Mouse (Mus musculus): ENCODE measurements around the gene BC049715. TPM values are rescaled to one million over a fixed set of nuclear protein-coding genes. Genes with fewer than 3 reads are reported as not detected.
"Not testable (repeated sequence)": the region's sequence is repeated elsewhere in the genome, so short reads cannot be mapped to it uniquely, and the experiment has no call there.

The BC049715 gene
- polyA plus RNA-seq, 1 experiment from 2014 or later: 1.0 TPM

DNA sequence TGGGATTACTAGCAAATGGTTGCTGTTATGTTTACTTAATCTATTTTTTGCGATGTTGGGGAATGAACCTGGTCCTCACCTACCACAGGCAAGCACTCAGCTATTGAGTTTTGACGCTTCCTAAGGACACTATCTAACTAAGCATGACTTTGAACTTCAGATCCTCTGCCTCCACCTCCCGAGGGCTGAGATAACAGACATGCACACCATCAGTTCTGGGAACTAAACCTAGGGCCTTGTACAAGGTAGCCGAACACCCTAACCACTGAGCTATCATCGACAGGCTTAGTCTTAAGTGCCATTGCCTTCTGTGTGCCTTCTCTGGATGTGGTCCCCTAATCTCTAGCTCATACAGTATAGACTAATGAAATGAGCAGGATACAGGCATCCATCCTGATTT lies 37.9 kb downstream of the BC049715 start:
- H3K4me1 ChIP-seq (ENCODE audit: control insufficient read depth, insufficient read depth, low read depth, low read length): no peaks in the 10 kb centered on the region
- H3K27ac ChIP-seq (ENCODE audit: low read depth, low read length): no peak overlapping the region
- no peaks in the 10 kb centered on the region for H3K9me3 ChIP-seq (ENCODE audit: control insufficient read depth, low read length)
- H3K4me3 ChIP-seq (ENCODE audit: low read length): no peak overlapping the region
- no peak overlapping the region for H3K4me2 ChIP-seq (ENCODE audit: low read length)
- no peak for ATAC-seq
- H3K36me3 ChIP-seq (ENCODE audit: control insufficient read depth, insufficient read depth, low read length): no peaks in the 10 kb centered on the region
- no peak overlapping the region for H3K9ac ChIP-seq (ENCODE audit: low read depth, low read length)
- H3K27me3 ChIP-seq (replicated peaks; ENCODE audit: control insufficient read depth, insufficient read depth, low read length): no peaks in the 10 kb centered on the region
- 92% methylated on average over 5 of the region's 5 CpGs for WGBS

- no peaks in the 10 kb centered on the region for H3K4me1 ChIP-seq (ENCODE audit: control insufficient read depth, insufficient read depth, low read depth, low read length)
- H3K27me3 ChIP-seq (replicated peaks; ENCODE audit: control insufficient read depth, insufficient read depth, low read length): no peaks in the 10 kb centered on the region
- no peak overlapping the region for H3K4me2 ChIP-seq (ENCODE audit: low read length)
- H3K36me3 ChIP-seq (ENCODE audit: control insufficient read depth, insufficient read depth, low read length): no peaks in the 10 kb centered on the region
- no peaks in the 10 kb centered on the region for H3K9me3 ChIP-seq (ENCODE audit: control insufficient read depth, low read length)
- 82% methylated on average over 4 of the region's 4 CpGs for WGBS
- ATAC-seq: no peak
- no peak overlapping the region for H3K9ac ChIP-seq (ENCODE audit: low read depth, low read length)
- H3K4me3 ChIP-seq (ENCODE audit: low read length): no peak overlapping the region
- H3K27ac ChIP-seq (ENCODE audit: low read depth, low read length): no peak overlapping the region
Observed at GRCm38 (mm10) chr6:136866150-136866549, 38.7 kb downstream of the BC049715 start.

- Histone ChIP-seq H3K27me3 (replicated peaks; ENCODE audit: control insufficient read depth, insufficient read depth, low read length) (no peaks in the 10 kb centered on the region), H3K36me3 (ENCODE audit: control insufficient read depth, insufficient read depth, low read length) (no peaks in the 10 kb centered on the region), H3K4me3 (ENCODE audit: low read length) (no peak overlapping the region), H3K9me3 (ENCODE audit: control insufficient read depth, low read length) (no peaks in the 10 kb centered on the region), H3K9ac (ENCODE audit: low read depth, low read length) (no peak overlapping the region), H3K4me2 (ENCODE audit: low read length) (no peak overlapping the region), H3K4me1 (ENCODE audit: control insufficient read depth, insufficient read depth, low read depth, low read length) (no peaks in the 10 kb centered on the region), H3K27ac (ENCODE audit: low read depth, low read length) (no peak overlapping the region)
- 82% methylated on average over 5 of the region's 5 CpGs for WGBS
- ATAC-seq: no peak
Observed at GRCm38 (mm10) chr6:136868921-136869320, 41.5 kb downstream of the BC049715 start.

GRCm38 (mm10) chr6:136874599-136874998 lies 47.2 kb downstream of the BC049715 start:
- Histone ChIP-seq H3K36me3 (ENCODE audit: control insufficient read depth, insufficient read depth, low read length) (no peaks in the 10 kb centered on the region), H3K27me3 (replicated peaks; ENCODE audit: control insufficient read depth, insufficient read depth, low read length) (no peaks in the 10 kb centered on the region), H3K9ac (ENCODE audit: low read depth, low read length) (no peak overlapping the region), H3K4me2 (ENCODE audit: low read length) (peak overlapping the region; percentile 23), H3K27ac (ENCODE audit: low read depth, low read length) (no peak overlapping the region), H3K4me3 (ENCODE audit: low read length) (no peak overlapping the region), H3K9me3 (ENCODE audit: control insufficient read depth, low read length) (no peaks in the 10 kb centered on the region), H3K4me1 (ENCODE audit: control insufficient read depth, insufficient read depth, low read depth, low read length) (no peaks in the 10 kb centered on the region; the same call in 1 of the 2 replicates)
- WGBS: 38% methylated on average over 8 of the region's 8 CpGs
- no peak for ATAC-seq

- Histone ChIP-seq H3K4me3 (ENCODE audit: low read length) (no peak within 1 kb of the TSS), H3K36me3 (ENCODE audit: control insufficient read depth, insufficient read depth, low read length) (no peaks in the 10 kb centered on the region), H3K27ac (ENCODE audit: low read depth, low read length) (no peak within 1 kb of the TSS), H3K27me3 (replicated peaks; ENCODE audit: control insufficient read depth, insufficient read depth, low read length) (no peaks in the 10 kb centered on the region), H3K9ac (ENCODE audit: low read depth, low read length) (no peak within 1 kb of the TSS), H3K4me2 (ENCODE audit: low read length) (peak within 1 kb of the TSS; percentile 23), H3K4me1 (ENCODE audit: control insufficient read depth, insufficient read depth, low read depth, low read length) (no peaks in the 10 kb centered on the region; the same call in 1 of the 2 replicates), H3K9me3 (ENCODE audit: control insufficient read depth, low read length) (no peaks in the 10 kb centered on the region)
- WGBS: 65% methylated on average over 9 of the region's 9 CpGs
- no peak for ATAC-seq
Observed at GRCm38 (mm10) chr6:136875670-136876069, 48.2 kb downstream of the BC049715 start, which contains the start of gene Mgp. Mgp (minus strand) TSS chr6:136875823.

DNA sequence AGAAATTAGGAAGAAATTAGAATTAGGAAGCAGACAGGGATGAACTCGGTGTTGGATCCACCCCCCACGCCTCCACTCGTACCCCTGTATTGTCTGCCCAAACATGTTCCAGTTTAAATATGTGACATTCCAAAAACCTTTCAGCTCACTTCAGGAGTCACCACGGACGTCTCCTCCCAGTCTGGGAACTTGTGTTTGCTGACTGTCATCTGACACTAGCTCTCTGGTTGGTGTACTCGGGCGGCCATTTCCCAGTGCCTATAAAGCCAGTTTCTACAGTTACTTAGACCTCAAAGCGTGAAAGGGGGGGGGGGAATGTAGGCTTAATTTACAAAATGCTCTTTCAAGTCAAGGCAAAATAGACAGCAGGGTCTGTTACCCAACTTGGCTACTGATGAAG lies 54.3 kb downstream of the BC049715 start:
- ATAC-seq: no peak
- no peak overlapping the region for H3K4me2 ChIP-seq (ENCODE audit: low read length)
- H3K27ac ChIP-seq (ENCODE audit: low read depth, low read length): no peak overlapping the region
- no peaks in the 10 kb centered on the region for H3K4me1 ChIP-seq (ENCODE audit: control insufficient read depth, insufficient read depth, low read depth, low read length)
- H3K27me3 ChIP-seq (replicated peaks; ENCODE audit: control insufficient read depth, insufficient read depth, low read length): no peaks in the 10 kb centered on the region
- no peaks in the 10 kb centered on the region for H3K9me3 ChIP-seq (ENCODE audit: control insufficient read depth, low read length)
- no peak overlapping the region for H3K9ac ChIP-seq (ENCODE audit: low read depth, low read length)
- H3K36me3 ChIP-seq (ENCODE audit: control insufficient read depth, insufficient read depth, low read length): no peaks in the 10 kb centered on the region
- 76% methylated on average over 8 of the region's 8 CpGs for WGBS
- no peak overlapping the region for H3K4me3 ChIP-seq (ENCODE audit: low read length)

GRCm38 (mm10) chr6:136883431-136883915 lies 56.0 kb downstream of the BC049715 start:
- no peaks in the 10 kb centered on the region for H3K27me3 ChIP-seq (replicated peaks; ENCODE audit: control insufficient read depth, insufficient read depth, low read length)
- no peaks in the 10 kb centered on the region for H3K9me3 ChIP-seq (ENCODE audit: control insufficient read depth, low read length)
- H3K4me2 ChIP-seq (ENCODE audit: low read length): no peak overlapping the region
- no peak overlapping the region for H3K4me3 ChIP-seq (ENCODE audit: low read length)
- no peaks in the 10 kb centered on the region for H3K4me1 ChIP-seq (ENCODE audit: control insufficient read depth, insufficient read depth, low read depth, low read length)
- no peak for ATAC-seq
- H3K36me3 ChIP-seq (ENCODE audit: control insufficient read depth, insufficient read depth, low read length): no peaks in the 10 kb centered on the region
- H3K9ac ChIP-seq (ENCODE audit: low read depth, low read length): no peak overlapping the region
- H3K27ac ChIP-seq (ENCODE audit: low read depth, low read length): no peak overlapping the region
- 84% methylated on average over 3 of the region's 3 CpGs for WGBS

DNA sequence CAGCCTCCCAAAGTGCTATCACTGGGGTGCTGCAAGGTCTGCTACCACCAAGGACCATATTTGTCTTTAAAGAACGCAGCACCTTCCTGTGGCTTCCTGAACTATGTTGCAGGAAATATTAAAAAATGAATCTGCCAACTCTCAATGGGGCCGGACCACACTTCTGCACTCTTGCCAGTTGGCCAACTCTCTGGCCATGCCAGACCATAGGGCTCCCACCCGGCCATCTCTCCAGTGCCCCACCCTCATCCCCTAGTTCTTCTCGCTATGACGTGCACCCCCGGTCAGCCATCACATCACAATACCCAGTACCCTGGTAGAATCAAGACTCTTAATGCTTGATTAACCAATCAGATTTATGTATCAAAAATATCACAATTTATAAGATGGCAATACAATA lies 56.5 kb downstream of the BC049715 start:
- Histone ChIP-seq H3K27ac (ENCODE audit: low read depth, low read length) (no peak overlapping the region), H3K27me3 (replicated peaks; ENCODE audit: control insufficient read depth, insufficient read depth, low read length) (no peaks in the 10 kb centered on the region), H3K4me2 (ENCODE audit: low read length) (no peak overlapping the region), H3K4me1 (ENCODE audit: control insufficient read depth, insufficient read depth, low read depth, low read length) (no peaks in the 10 kb centered on the region), H3K9me3 (ENCODE audit: control insufficient read depth, low read length) (no peaks in the 10 kb centered on the region), H3K36me3 (ENCODE audit: control insufficient read depth, insufficient read depth, low read length) (no peaks in the 10 kb centered on the region), H3K9ac (ENCODE audit: low read depth, low read length) (no peak overlapping the region), H3K4me3 (ENCODE audit: low read length) (no peak overlapping the region)
- ATAC-seq: no peak
- 85% methylated on average over 6 of the region's 6 CpGs for WGBS

- not testable (repeated sequence) for H3K27ac ChIP-seq (ENCODE audit: low read depth, low read length); H3K9me3 ChIP-seq (ENCODE audit: control insufficient read depth, low read length); H3K4me3 ChIP-seq (ENCODE audit: low read length); H3K36me3 ChIP-seq (ENCODE audit: control insufficient read depth, insufficient read depth, low read length); ATAC-seq; H3K27me3 ChIP-seq (replicated peaks; ENCODE audit: control insufficient read depth, insufficient read depth, low read length); H3K4me1 ChIP-seq (ENCODE audit: control insufficient read depth, insufficient read depth, low read depth, low read length); H3K4me2 ChIP-seq (ENCODE audit: low read length); H3K9ac ChIP-seq (ENCODE audit: low read depth, low read length)
- 36% methylated on average over 1 of the region's 1 CpGs for WGBS
Observed at GRCm38 (mm10) chr6:136884766-136885165, 57.3 kb downstream of the BC049715 start.

- 74% methylated on average over 9 of the region's 9 CpGs for WGBS
- ATAC-seq: no peak
- Histone ChIP-seq H3K9me3 (ENCODE audit: control insufficient read depth, low read length) (no peaks in the 10 kb centered on the region), H3K4me3 (ENCODE audit: low read length) (no peak overlapping the region), H3K4me2 (ENCODE audit: low read length) (no peak overlapping the region), H3K27me3 (replicated peaks; ENCODE audit: control insufficient read depth, insufficient read depth, low read length) (no peaks in the 10 kb centered on the region), H3K27ac (ENCODE audit: low read depth, low read length) (no peak overlapping the region), H3K4me1 (ENCODE audit: control insufficient read depth, insufficient read depth, low read depth, low read length) (no peaks in the 10 kb centered on the region), H3K9ac (ENCODE audit: low read depth, low read length) (no peak overlapping the region), H3K36me3 (ENCODE audit: control insufficient read depth, insufficient read depth, low read length) (no peaks in the 10 kb centered on the region)
Observed at GRCm38 (mm10) chr6:136887854-136888253, 60.4 kb downstream of the BC049715 start.

Data from hindbrain, embryonic 16.5 days (tissue).